Mouse (Mus musculus): Measurements from ENCODE around the gene Rps27l. TPM values are rescaled to one million over a fixed set of nuclear protein-coding genes. Genes with fewer than 3 reads are reported as not detected.
A peak's percentile ranks its signal among the peaks of the same experiment; 100 is the strongest.

The Rps27l gene
- total and polyA plus RNA-seq, 3 experiments, result 469 to 502 TPM; not detected in 1

- peak; percentile 24 for TF ChIP-seq TAL1 (IDR thresholded peaks at IDR 0.05; ENCODE audit: low read length)
- TF ChIP-seq MXI1 (IDR thresholded peaks at IDR 0.05; ENCODE audit: low read depth, low read length), result no peak
- TF ChIP-seq EP300 (IDR thresholded peaks at IDR 0.05; ENCODE audit: low read depth in 1 of 2, low read length in 2 of 2), result peak; percentile 40; a peak in 2 of 4 replicates
- peak; percentile 58 for TF ChIP-seq GATA1 (IDR thresholded peaks at IDR 0.05; ENCODE audit: low read depth, low read length)
- TF ChIP-seq TCF12 (IDR thresholded peaks at IDR 0.05; ENCODE audit: low read depth, low read length), result 0 out of 2 replicates have a peak, but pooled peaks have one; percentile 14
- Histone ChIP-seq H3K9me3 (replicated peaks; ENCODE audit: insufficient read depth, low read length) (no peaks in the 10 kb centered on the region), H3K27me3 (ENCODE audit: control insufficient read depth in 1 of 2, insufficient read depth in 2 of 2, low read length in 2 of 2) (no peaks in the 10 kb centered on the region), H3K9ac (ENCODE audit: control insufficient read depth, low read depth, low read length, poor library complexity, severe bottlenecking) (peak overlapping the region; percentile 22), H3K79me2 (ENCODE audit: control insufficient read depth, insufficient read depth, low read length, poor library complexity) (peaks cover 16% of the 10 kb centered on the region), H3K4me1 (ENCODE audit: control insufficient read depth in 1 of 2, insufficient read depth in 2 of 2, low read length in 2 of 2) (peaks cover 18 to 19% of the 10 kb centered on the region in 2 experiments), H3K4me3 (ENCODE audit: control insufficient read depth in 1 of 2, insufficient read depth in 1 of 2, low read depth in 2 of 2, low read length in 2 of 2) (peak overlapping the region; percentile 21 to 37), H3K27ac (ENCODE audit: control insufficient read depth, low read depth, low read length) (no peak overlapping the region), H3K36me3 (ENCODE audit: control insufficient read depth in 1 of 2, insufficient read depth in 2 of 2, low read length in 2 of 2) (peaks cover 0 to 35% of the 10 kb centered on the region in 2 experiments; a peak in 2 of 4 replicates)
- peak; percentile 52 for DNase-seq (ENCODE audit: low read depth, low spot score)
Observed at GRCm38 (mm10) chr9:66920488-66921279, 25.2 kb upstream of the Rps27l start.

GRCm38 (mm10) chr9:66922076-66922475, 23.8 kb upstream of the Rps27l start:
- TF ChIP-seq ELF1 (IDR thresholded peaks at IDR 0.05; ENCODE audit: low read depth, low read length) (no peak), TAL1 (IDR thresholded peaks at IDR 0.05; ENCODE audit: low read length) (no peak), ZC3H11A (IDR thresholded peaks at IDR 0.05; ENCODE audit: low read depth, low read length) (no peak), GABPA (IDR thresholded peaks at IDR 0.05; ENCODE audit: low read depth, low read length) (no peak), RAD21 (IDR thresholded peaks at IDR 0.05; ENCODE audit: low read depth, low read length) (peak; percentile 32), RCOR1 (IDR thresholded peaks at IDR 0.05; ENCODE audit: low read depth, low read length) (no peak), TCF12 (IDR thresholded peaks at IDR 0.05; ENCODE audit: low read depth, low read length) (no peak), SMC3 (IDR thresholded peaks at IDR 0.05; ENCODE audit: low read depth, low read length) (0 out of 2 replicates have a peak, but pooled peaks have one; percentile 22), CTCF (IDR thresholded peaks at IDR 0.05 in 2 of 3, conservative IDR thresholded peaks at IDR 0.05 in 1 of 3; ENCODE audit: control insufficient read depth in 1 of 3, insufficient read depth in 1 of 3, low read depth in 2 of 3, low read length in 3 of 3, poor library complexity in 1 of 3, severe bottlenecking in 1 of 3) (peak in 2 of 3 experiments; percentile 39 to 45; a peak in 4 of 6 replicates), NELFE (IDR thresholded peaks at IDR 0.05; ENCODE audit: low read depth, low read length) (no peak), MYB (IDR thresholded peaks at IDR 0.05; ENCODE audit: low read depth, low read length) (no peak), BHLHE40 (IDR thresholded peaks at IDR 0.05; ENCODE audit: borderline replicate concordance, low read depth, low read length) (no peak)
- Histone ChIP-seq H3K4me3 (ENCODE audit: control insufficient read depth in 1 of 2, insufficient read depth in 1 of 2, low read depth in 2 of 2, low read length in 2 of 2) (no peak overlapping the region), H3K79me2 (ENCODE audit: control insufficient read depth, insufficient read depth, low read length, poor library complexity) (peaks cover 15% of the 10 kb centered on the region), H3K27me3 (ENCODE audit: control insufficient read depth in 1 of 2, insufficient read depth in 2 of 2, low read length in 2 of 2) (no peaks in the 10 kb centered on the region), H3K27ac (ENCODE audit: control insufficient read depth, low read depth, low read length) (no peak overlapping the region), H3K9ac (ENCODE audit: control insufficient read depth, low read depth, low read length, poor library complexity, severe bottlenecking) (no peak overlapping the region), H3K36me3 (ENCODE audit: control insufficient read depth in 1 of 2, insufficient read depth in 2 of 2, low read length in 2 of 2) (peaks cover 0 to 26% of the 10 kb centered on the region in 2 experiments; a peak in 2 of 4 replicates), H3K4me1 (ENCODE audit: control insufficient read depth in 1 of 2, insufficient read depth in 2 of 2, low read length in 2 of 2) (peaks cover 9 to 12% of the 10 kb centered on the region in 2 experiments), H3K9me3 (replicated peaks; ENCODE audit: insufficient read depth, low read length) (no peaks in the 10 kb centered on the region)
- DNase-seq (ENCODE audit: low read depth, low spot score), result peak; percentile 37

All from MEL (cell line).